Mouse (Mus musculus) heart, embryonic 10.5 days (tissue): ENCODE results near the gene Tpsb2. TPM values are rescaled to one million over a fixed set of nuclear protein-coding genes. Genes with fewer than 3 reads are reported as not detected.

ENCODE experiments used
- DNase-seq: peaks from one replicate; pipeline ENCODE4 v3.0.0-alpha.2; 2017; ENCODE audit warnings: low spot score
- H3K27ac ChIP-seq: fragments of 300-500 bp; sonication (generic); 2 replicates; pipeline ENCODE4 v1.5.1; 2016; ENCODE audit warnings: mild to moderate bottlenecking
- H3K27me3 ChIP-seq: fragments of 300-500 bp; sonication (generic); 2 replicates; pipeline ENCODE4 v1.6.1; 2016; ENCODE audit warnings: mild to moderate bottlenecking; ENCODE audit not compliant: poor library complexity, insufficient read depth, severe bottlenecking
- H3K36me3 ChIP-seq: fragments of 300-500 bp; sonication (generic); 2 replicates; pipeline ENCODE4 v1.6.1; 2016; ENCODE audit warnings: mild to moderate bottlenecking, moderate library complexity
- H3K4me1 ChIP-seq: fragments of 300-500 bp; sonication (generic); 2 replicates; pipeline ENCODE4 v1.6.1; 2016; ENCODE audit warnings: mild to moderate bottlenecking
- H3K4me3 ChIP-seq: fragments of 300-500 bp; sonication (generic); 2 replicates; pipeline ENCODE4 v1.5.1; 2016; ENCODE audit warnings: mild to moderate bottlenecking, moderate library complexity
- H3K9me3 ChIP-seq: fragments of 300-500 bp; sonication (generic); 2 replicates; pipeline ENCODE4 v1.6.1; 2016; ENCODE audit warnings: mild to moderate bottlenecking, moderate library complexity
- WGBS: fragments of 180-500 bp; shearing (Covaris S2); methylation state at CpG from one replicate; pipeline ENCODE4 v1.1.7; 2016; 5-methylcytosine and 5-hydroxymethylcytosine counted together
- polyA plus RNA-seq: library from polyadenylated mRNA; unstranded; fragments of >200 nt; fragmentation: Nextera tagmentation; extraction: Ambion mirVana; gene quantifications from 2 replicates; pipeline ENCODE4 v1.2.1, GENCODE M21; 2016

Tpsb2 gene
- polyA plus RNA-seq, 1 experiment from 2014 or later, result not detected

- DNase-seq, result no peak
- Histone ChIP-seq H3K27me3 (no peaks in the 10 kb centered on the region), H3K27ac (peak overlapping the region; percentile 85), H3K4me1 (peaks cover 82% of the 10 kb centered on the region), H3K9me3 (0 out of 2 replicates have a peak, but pooled peaks cover 2% of the 10 kb centered on the region), H3K4me3 (peak overlapping the region; percentile 5; the same call in 1 of the 2 replicates), H3K36me3 (peaks cover 8% of the 10 kb centered on the region; the same call in 1 of the 2 replicates)
- 78% methylated on average over 7 of the region's 7 CpGs for WGBS
Measured at GRCm38 (mm10) chr17:25409621-25410020, 43.5 kb downstream of the Tpsb2 start.

- H3K27me3 ChIP-seq, result no peaks in the 10 kb centered on the region
- peaks cover 8% of the 10 kb centered on the region; the same call in 1 of the 2 replicates for H3K36me3 ChIP-seq
- peak overlapping the region; percentile 85 for H3K27ac ChIP-seq
- H3K4me3 ChIP-seq, result peak overlapping the region; percentile 5; the same call in 1 of the 2 replicates
- H3K9me3 ChIP-seq, result 0 out of 2 replicates have a peak, but pooled peaks cover 2% of the 10 kb centered on the region
- WGBS, result 21% methylated on average over 6 of the region's 6 CpGs
- DNase-seq, result no peak
- H3K4me1 ChIP-seq, result peaks cover 82% of the 10 kb centered on the region
Measured at GRCm38 (mm10) chr17:25410180-25410579, 44.1 kb downstream of the Tpsb2 start.

GRCm38 (mm10) chr17:25410786-25411185 lies 44.7 kb downstream of the Tpsb2 start:
- H3K27ac ChIP-seq, result peak overlapping the region; percentile 85
- H3K36me3 ChIP-seq, result peaks cover 8% of the 10 kb centered on the region; the same call in 1 of the 2 replicates
- peaks cover 82% of the 10 kb centered on the region for H3K4me1 ChIP-seq
- peak overlapping the region; percentile 18; the same call in 1 of the 2 replicates for H3K4me3 ChIP-seq
- no peaks in the 10 kb centered on the region for H3K27me3 ChIP-seq
- DNase-seq, result no peak
- 0 out of 2 replicates have a peak, but pooled peaks cover 2% of the 10 kb centered on the region for H3K9me3 ChIP-seq
- WGBS, result 53% methylated on average over 7 of the region's 7 CpGs

GRCm38 (mm10) chr17:25411251-25411650 lies 45.1 kb downstream of the Tpsb2 start:
- H3K27me3 ChIP-seq, result no peaks in the 10 kb centered on the region
- peak overlapping the region; percentile 85 for H3K27ac ChIP-seq
- 0 out of 2 replicates have a peak, but pooled peaks cover 2% of the 10 kb centered on the region for H3K9me3 ChIP-seq
- peaks cover 82% of the 10 kb centered on the region for H3K4me1 ChIP-seq
- peaks cover 8% of the 10 kb centered on the region; the same call in 1 of the 2 replicates for H3K36me3 ChIP-seq
- WGBS, result 43% methylated on average over 4 of the region's 4 CpGs
- no peak overlapping the region for H3K4me3 ChIP-seq
- DNase-seq, result no peak

GRCm38 (mm10) chr17:25414209-25414608 lies 48.1 kb downstream of the Tpsb2 start:
- DNase-seq, result no peak
- WGBS, result 50% methylated on average over 4 of the region's 4 CpGs
- peaks cover 80% of the 10 kb centered on the region for H3K4me1 ChIP-seq
- H3K36me3 ChIP-seq, result peaks cover 8% of the 10 kb centered on the region; the same call in 1 of the 2 replicates
- no peak overlapping the region for H3K4me3 ChIP-seq
- 0 out of 2 replicates have a peak, but pooled peaks cover 2% of the 10 kb centered on the region for H3K9me3 ChIP-seq
- H3K27ac ChIP-seq, result peak overlapping the region; percentile 84; the same call in 1 of the 2 replicates
- H3K27me3 ChIP-seq, result no peaks in the 10 kb centered on the region

GRCm38 (mm10) chr17:25414917-25415316 lies 48.8 kb downstream of the Tpsb2 start:
- Histone ChIP-seq H3K4me3 (no peak overlapping the region), H3K4me1 (peaks cover 80% of the 10 kb centered on the region), H3K36me3 (peaks cover 8% of the 10 kb centered on the region), H3K9me3 (0 out of 2 replicates have a peak, but pooled peaks cover 2% of the 10 kb centered on the region), H3K27ac (peak overlapping the region; percentile 84), H3K27me3 (no peaks in the 10 kb centered on the region)
- no peak for DNase-seq
- WGBS, result 43% methylated on average over 3 of the region's 3 CpGs

GRCm38 (mm10) chr17:25415421-25415913 lies 49.4 kb downstream of the Tpsb2 start:
- Histone ChIP-seq H3K27ac (peak overlapping the region; percentile 84), H3K4me3 (0 out of 2 replicates have a peak overlapping the region, but pooled peaks have one; percentile 19), H3K9me3 (0 out of 2 replicates have a peak, but pooled peaks cover 2% of the 10 kb centered on the region), H3K36me3 (peaks cover 8% of the 10 kb centered on the region), H3K27me3 (no peaks in the 10 kb centered on the region), H3K4me1 (peaks cover 80% of the 10 kb centered on the region)
- WGBS, result 13% methylated on average over 6 of the region's 6 CpGs
- no peak for DNase-seq

- peaks cover 79% of the 10 kb centered on the region for H3K4me1 ChIP-seq
- no peak overlapping the region for H3K4me3 ChIP-seq
- H3K36me3 ChIP-seq, result peaks cover 13% of the 10 kb centered on the region
- 14% methylated on average over 3 of the region's 3 CpGs for WGBS
- no peak for DNase-seq
- 0 out of 2 replicates have a peak, but pooled peaks cover 2% of the 10 kb centered on the region for H3K9me3 ChIP-seq
- no peaks in the 10 kb centered on the region for H3K27me3 ChIP-seq
- peak overlapping the region; percentile 84 for H3K27ac ChIP-seq
Measured at GRCm38 (mm10) chr17:25416219-25416618, 50.1 kb downstream of the Tpsb2 start.

GRCm38 (mm10) chr17:25417990-25418389 lies 51.9 kb downstream of the Tpsb2 start:
- Histone ChIP-seq H3K27me3 (no peaks in the 10 kb centered on the region), H3K4me3 (no peak overlapping the region), H3K36me3 (peaks cover 18% of the 10 kb centered on the region), H3K27ac (no peak overlapping the region), H3K4me1 (peaks cover 90% of the 10 kb centered on the region), H3K9me3 (no peaks in the 10 kb centered on the region)
- DNase-seq, result no peak
- 65% methylated on average over 6 of the region's 6 CpGs for WGBS

Other genes with a start within 250 kb of the Tpsb2 start
- 0.08 and 0.15 TPM in 2 replicates for gene Ptx4, start 245.5 kb upstream of the Tpsb2 start, polyA plus RNA-seq
- gene Clcn7, start 232.9 kb upstream of the Tpsb2 start, polyA plus RNA-seq, result 20.5 and 21.7 TPM in 2 replicates
- gene Ccdc154, start 203.8 kb upstream of the Tpsb2 start, polyA plus RNA-seq, result not detected in 2 replicates
- 0.54 TPM in 1 of 2 replicates, not detected in the other for gene Gm38655, start 190.8 kb upstream of the Tpsb2 start, polyA plus RNA-seq
- 27.3 and 34.6 TPM in 2 replicates for gene BC003965, start 181.8 kb upstream of the Tpsb2 start, polyA plus RNA-seq
- gene Unkl, start 177.9 kb upstream of the Tpsb2 start, polyA plus RNA-seq, result 6.5 and 7.4 TPM in 2 replicates
- gene Gnptg, start 126.2 kb upstream of the Tpsb2 start, polyA plus RNA-seq, result 31.2 and 36.7 TPM in 2 replicates
- 44.9 and 58.4 TPM in 2 replicates for gene Tsr3, start 126.1 kb upstream of the Tpsb2 start, polyA plus RNA-seq
- 0.54 and 1.3 TPM in 2 replicates for gene Baiap3, start 109.9 kb upstream of the Tpsb2 start, polyA plus RNA-seq
- gene Ube2i, start 91.7 kb upstream of the Tpsb2 start, polyA plus RNA-seq, result 528 and 716 TPM in 2 replicates
- not detected in 2 replicates for gene Prss34, start 67.9 kb upstream of the Tpsb2 start, polyA plus RNA-seq
- not detected in 2 replicates for gene Prss28, start 57.7 kb upstream of the Tpsb2 start, polyA plus RNA-seq
- not detected in 2 replicates for gene Prss29, start 47.7 kb upstream of the Tpsb2 start, polyA plus RNA-seq
- gene Tpsab1, start 20.7 kb upstream of the Tpsb2 start, polyA plus RNA-seq, result not detected in 2 replicates
- gene Tpsg1, start 3.0 kb downstream of the Tpsb2 start, polyA plus RNA-seq, result 0.54 TPM in 1 of 2 replicates, not detected in the other
- gene Cacna1h, start 67.5 kb downstream of the Tpsb2 start, polyA plus RNA-seq, result 11.1 and 11.8 TPM in 2 replicates
- 0.55 and 0.84 TPM in 2 replicates for gene Tekt4, start 88.3 kb downstream of the Tpsb2 start, polyA plus RNA-seq
- 1.1 and 1.5 TPM in 2 replicates for gene Sstr5, start 131.0 kb downstream of the Tpsb2 start, polyA plus RNA-seq
- gene Sox8, start 204.4 kb downstream of the Tpsb2 start, polyA plus RNA-seq, result 2.0 and 3.6 TPM in 2 replicates
- 36.8 and 43.1 TPM in 2 replicates for gene Lmf1, start 212.8 kb downstream of the Tpsb2 start, polyA plus RNA-seq